Mouse (Mus musculus) R1 (cell line): ENCODE results near the gene Usp47.

Experiments
- DNase-seq: peaks from one replicate; pipeline ENCODE4 v3.0.0-alpha.2; 2018; ENCODE audit warnings: low read depth, low spot score

The Usp47 gene

DNA sequence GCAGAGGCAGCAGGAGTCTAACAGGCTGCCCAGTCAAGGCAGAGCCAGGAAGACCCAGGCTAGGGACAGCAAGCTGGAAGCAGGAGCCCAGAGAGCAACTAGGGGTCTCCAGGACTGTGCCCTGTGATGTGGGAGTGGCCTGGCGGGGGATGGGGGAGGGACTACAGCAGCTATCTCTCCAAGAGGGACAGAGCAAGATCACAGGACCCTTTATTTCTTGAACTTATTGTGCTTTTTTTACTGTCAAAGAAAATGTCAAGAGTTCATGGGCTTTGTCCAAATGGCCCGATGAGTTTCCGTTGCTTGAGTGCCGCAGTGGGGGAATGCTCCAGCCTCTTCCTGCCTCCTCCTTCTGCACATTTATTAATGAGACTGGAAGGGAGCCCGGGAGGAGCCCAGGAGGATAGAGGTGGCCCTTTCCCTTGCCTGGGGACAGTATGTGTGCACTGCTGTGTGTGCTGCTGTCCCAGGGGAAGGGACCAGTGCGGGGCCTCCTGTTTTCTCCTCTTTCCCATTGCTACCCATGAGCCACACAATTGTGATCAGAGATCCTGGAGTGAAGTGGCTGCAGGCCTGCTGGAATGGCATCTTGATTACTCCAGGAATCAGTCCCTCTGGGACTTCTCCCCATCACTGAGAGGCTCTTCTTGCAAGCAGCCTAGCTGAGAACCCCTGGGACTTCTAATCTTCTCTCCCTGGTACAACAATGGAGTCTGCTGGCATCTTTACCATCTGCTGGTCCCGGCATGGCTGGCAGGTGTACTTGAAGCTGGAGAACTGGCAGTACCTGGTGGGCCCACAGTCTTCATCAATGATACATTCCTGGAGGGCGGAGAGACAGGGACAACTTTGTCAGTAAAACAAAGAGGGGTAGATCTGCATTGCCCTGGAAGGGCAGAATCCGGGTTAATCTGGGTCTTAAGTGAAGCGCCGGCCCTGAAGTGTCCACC is 97.8 kb downstream of the Usp47 start:
- DNase-seq: no peak

DNA sequence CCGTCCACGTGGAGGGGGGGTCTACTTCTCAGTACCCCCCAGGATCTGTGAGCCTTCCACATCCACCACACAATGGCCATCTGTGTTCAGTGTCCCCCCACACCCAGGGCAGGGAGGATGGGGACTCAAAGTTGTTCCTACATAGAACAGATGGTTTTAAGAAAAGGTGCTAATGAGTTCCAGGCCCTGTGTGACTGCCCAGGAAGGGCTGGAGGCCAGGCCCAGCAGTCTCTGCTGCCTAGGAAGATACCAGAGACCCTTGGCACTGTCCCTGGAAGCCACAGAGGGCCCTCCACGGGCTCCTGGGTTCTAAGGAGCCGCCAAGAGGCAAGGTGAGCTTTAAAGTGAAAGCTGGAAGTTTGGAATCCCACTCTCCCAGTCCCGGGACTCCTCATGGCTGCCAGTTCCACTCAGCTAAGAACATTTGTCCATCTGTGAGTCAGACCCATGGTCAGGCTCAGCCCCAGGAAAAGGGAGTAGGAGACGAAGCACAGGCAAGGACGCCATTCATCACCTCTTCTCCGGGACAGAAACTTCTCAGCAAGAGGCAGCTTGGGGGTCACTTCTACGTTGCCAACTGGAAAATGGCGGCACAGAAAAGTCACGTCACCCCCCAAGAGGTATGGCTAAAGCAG is 98.7 kb downstream of the Usp47 start:
- no peak for DNase-seq

GRCm38 (mm10) chr7:112123612-112124011 is 100.3 kb downstream of the Usp47 start:
- no peak for DNase-seq

DNA sequence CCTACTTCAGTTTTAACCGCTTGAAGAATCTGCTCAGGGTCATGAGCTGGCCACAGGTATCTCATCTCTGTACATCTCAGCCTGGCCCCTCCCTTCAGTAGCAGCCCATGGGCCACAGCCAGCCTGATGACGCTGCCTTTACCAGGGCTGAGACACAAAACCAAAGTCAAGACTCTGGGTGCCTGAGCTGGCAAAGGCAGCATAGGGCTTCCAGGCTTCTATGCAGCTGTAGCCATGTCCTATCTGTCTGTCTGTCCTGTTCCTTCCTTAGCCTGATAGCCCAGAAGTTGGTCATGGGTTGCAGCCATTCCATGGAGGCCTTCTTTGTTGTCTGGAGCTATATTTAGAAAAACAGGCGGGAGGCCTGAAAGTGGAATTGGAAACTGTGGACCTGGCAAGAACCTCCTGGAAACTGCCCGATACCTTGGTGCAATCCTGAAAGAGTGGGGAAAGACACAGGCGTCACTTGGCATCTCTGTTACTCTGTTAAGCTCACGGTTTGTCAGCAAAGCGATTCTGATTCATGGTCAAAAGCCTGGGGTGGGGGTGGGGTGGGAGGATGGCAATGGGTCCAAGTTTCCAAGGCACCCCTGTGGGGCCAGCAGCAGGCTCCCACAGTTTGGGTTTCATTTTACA is 102.4 kb downstream of the Usp47 start:
- no peak for DNase-seq

- DNase-seq: no peak
Observed at GRCm38 (mm10) chr7:112127085-112127637, 103.9 kb downstream of the Usp47 start.

- DNase-seq: no peak
Observed at GRCm38 (mm10) chr7:112127954-112128353, 104.7 kb downstream of the Usp47 start.

GRCm38 (mm10) chr7:112128810-112129209 is 105.5 kb downstream of the Usp47 start:
- no peak for DNase-seq

DNA sequence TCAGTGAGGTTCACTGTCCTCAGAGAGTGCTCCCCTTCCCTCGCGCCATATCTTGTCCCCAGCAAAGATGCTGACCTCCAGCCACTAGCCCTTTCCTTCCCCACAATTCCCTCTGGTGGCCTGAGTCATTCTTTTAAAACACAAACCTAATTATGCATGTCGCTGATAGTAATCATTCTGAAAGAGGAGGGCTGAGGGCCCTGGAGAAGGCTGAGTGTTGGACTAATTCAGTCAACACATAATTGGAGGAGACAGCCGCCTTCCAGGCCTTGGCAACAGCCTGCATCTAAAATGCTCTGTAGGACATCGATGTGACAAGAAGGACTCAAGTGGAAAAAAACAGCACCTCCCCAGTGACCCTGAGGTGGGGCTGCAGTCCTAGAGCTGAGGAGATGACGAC is 106.5 kb downstream of the Usp47 start:
- no peak for DNase-seq

- DNase-seq: peak; percentile 10
Observed at GRCm38 (mm10) chr7:112130660-112131059, 107.4 kb downstream of the Usp47 start.

DNA sequence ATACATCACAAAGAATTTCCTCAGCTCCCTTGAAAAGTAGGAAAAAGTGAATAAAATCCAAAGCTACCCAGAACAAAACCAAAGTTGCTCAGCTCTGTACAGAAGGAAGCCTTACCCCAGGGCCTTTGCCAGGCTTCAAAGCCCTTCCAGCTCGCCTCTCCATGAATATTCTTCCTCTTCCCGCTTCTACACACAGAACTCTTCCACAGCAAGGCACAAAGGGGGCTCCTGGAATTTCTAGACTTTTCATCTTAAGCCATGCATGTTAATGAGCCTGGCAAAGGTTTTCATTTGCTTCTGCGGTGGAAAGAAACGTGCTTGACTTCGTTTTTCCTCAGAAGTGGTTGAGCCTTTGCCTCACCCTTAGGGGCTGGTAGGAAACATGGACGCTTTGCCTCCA is 108.7 kb downstream of the Usp47 start:
- no peak for DNase-seq

DNA sequence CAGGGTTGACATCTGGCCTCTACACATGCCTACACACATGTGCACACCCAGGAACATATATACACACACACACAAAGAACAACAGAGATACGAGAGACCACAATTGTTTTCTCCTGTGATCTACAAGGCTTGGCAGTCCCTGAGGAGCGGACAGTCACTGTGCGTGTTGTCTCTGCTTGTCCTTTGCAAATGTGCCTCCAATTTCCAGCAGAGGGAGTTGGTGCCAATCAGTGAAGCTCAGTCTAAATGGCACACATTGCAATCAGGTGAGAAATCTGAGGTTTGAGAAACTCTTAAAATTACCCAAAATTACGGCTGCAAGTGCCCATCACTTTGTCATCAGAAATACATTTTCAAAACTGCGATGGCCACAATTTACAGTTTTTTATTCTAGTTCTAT is 110.0 kb downstream of the Usp47 start:
- no peak for DNase-seq

- no peak for DNase-seq
Observed at GRCm38 (mm10) chr7:112135161-112135560, 111.9 kb downstream of the Usp47 start.

DNA sequence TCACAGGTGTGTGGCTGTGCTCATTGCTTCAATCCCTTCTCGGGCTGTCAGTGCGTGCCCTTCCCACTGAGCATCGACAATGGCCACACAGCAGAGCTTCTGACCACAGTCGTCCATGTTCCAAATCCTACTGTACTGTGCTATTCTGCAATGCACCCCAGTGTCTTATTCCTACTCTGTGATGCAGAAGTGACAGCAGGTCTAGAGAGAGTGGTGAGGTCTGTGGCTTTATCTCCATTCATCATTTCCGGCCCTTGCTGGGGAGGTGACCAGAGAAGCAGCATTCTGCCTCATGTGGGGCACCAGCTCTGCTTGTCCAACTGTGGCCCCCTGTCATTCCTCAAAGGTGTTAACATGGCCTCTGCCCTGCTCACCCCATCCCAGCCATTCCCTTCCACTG is 113.2 kb downstream of the Usp47 start:
- no peak for DNase-seq

- no peak for DNase-seq
Observed at GRCm38 (mm10) chr7:112138168-112138508, 114.8 kb downstream of the Usp47 start.

DNA sequence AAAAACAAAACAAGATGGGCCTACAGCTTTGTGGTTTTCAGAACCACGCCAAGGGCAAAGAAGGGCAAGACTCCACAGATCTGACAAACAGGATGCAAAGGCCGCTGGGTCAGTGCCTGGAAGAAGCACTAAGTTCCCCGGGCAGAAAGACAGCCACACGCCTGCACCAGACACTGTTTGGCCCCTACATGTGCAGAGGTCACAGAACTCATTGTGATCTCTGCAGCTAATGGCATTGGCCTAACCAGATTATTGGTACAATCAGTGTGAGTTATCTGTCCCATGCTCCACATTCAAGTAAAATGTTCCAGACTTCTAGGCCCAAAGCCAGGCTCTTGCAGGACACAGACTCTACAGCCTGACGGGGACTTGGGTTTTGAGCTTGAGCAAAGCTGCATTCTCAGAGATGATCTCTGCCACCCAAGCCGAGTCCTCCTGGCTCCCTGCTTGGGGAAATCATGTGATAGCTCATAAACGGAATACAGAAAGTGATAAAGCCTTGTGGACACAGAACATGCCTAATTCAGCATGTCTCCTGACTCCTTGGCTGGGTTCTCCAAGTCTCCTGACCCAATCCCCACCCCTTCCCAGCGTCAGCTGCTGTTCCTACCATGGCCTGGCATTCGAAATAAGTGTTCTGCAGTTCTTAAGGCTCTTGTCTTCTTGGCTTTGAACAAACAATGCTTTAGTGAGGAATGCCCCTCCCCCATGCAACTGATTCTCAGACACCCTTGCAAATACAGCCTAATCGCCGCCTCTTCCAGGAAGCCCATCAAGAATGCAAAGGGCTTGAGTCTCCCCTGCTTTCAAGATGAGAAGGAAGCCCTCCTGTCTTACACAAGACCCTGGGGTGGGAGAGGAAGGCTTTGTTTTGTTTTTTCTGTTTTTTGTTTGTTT is 115.5 kb downstream of the Usp47 start:
- peak; percentile 55 for DNase-seq

GRCm38 (mm10) chr7:112140725-112141124 is 117.4 kb downstream of the Usp47 start:
- DNase-seq: no peak

DNA sequence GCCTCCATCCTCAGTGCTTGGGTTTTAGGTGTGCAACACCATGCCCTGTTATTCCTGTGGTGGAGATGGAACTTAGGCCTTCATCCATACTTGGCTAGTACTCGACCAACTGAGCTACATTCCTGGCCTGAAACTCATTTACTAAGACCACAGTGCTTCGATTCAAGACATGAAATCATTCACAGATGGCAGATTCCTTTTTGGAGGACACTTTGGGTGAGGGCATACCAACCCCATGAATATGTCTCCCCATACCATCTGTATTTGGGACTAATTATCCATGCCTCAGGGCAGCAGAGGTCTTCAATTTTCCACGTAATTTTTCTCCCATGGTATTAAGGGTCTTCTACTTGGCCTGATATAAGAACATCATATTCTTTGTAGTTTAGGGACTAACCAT is 119.3 kb downstream of the Usp47 start:
- no peak for DNase-seq

DNA sequence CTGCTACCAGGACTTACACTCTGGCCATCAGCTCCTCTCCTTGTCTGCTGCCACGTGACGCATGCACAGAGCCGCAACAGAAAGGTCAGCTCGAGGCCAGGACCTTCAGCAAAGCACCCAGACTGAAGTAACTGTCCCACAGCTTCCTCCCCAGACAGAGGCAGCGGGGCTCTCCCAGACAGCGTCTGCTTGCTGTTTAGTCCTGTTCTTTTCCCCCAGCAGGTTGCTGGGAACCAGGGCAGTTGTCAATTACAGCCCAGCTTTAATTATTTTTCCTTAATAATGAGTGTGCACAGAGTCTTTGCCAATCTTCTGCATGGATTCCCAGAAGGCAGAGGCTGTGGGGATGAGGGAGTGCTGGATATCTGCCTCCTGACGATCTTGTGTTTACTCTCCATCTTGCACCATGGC is 119.8 kb downstream of the Usp47 start:
- DNase-seq: no peak

- no peak for DNase-seq
Observed at GRCm38 (mm10) chr7:112143978-112144377, 120.7 kb downstream of the Usp47 start.

DNA sequence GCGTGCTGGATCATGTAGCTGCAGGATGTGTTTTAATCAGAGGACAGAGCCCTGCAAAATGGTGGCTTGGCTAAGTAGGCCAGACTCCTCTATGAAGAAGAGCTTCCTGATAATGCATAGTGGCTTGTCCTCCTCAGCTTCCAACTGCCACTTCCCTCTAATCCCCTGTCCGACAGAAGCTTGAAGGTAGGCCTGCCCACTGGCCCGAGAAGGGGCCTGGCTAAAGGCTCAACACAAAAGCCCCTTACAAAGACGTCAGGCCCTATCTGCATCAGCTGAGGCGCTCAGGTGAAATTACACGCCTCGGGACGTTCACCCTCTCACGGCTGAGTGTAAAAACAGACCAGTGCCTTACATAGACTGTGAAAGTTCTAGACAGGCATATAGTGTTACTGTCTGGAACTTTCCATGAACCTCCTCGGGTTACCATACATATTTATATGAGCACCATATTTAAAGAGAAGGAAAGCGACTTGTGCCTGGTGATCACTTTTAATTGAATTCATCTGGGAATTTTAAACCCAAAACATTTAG is 121.4 kb downstream of the Usp47 start:
- DNase-seq: no peak

DNA sequence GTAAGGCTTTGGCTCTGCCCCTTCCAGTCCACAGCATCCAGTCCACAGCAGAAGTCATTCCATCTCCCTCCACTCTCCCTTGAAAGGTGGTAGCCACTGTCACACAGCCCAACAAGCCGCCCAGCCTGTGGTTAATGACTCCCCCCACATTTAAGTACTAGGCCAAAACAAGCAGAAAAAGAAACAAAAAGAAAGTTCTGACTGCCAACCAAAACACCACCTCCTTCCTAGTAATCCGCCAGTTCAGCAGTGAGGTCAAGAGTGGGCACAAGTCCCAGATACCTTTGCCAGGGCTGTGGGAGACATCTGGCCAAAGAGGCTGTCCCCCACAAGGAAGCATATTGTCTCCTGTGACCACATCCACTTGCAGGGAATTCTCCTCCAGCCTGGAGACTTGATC is 124.7 kb downstream of the Usp47 start:
- no peak for DNase-seq
